Mouse (Mus musculus) ES-Bruce4 (cell line): ENCODE data around the gene Mfap3l. TPM values are rescaled to one million over a fixed set of nuclear protein-coding genes. Genes with fewer than 3 reads are reported as not detected.

ENCODE experiments used
- H3K27ac ChIP-seq: 2 replicates; pipeline ENCODE4 v1.5.1; 2012; ENCODE audit warnings: low read length, inconsistent platforms; ENCODE audit not compliant: insufficient read depth
- H3K27me3 ChIP-seq: 2 replicates; pipeline ENCODE4 v1.6.1; 2012; ENCODE audit warnings: mild to moderate bottlenecking, low read length, inconsistent platforms; ENCODE audit not compliant: control insufficient read depth, poor library complexity, insufficient read depth, severe bottlenecking
- H3K36me3 ChIP-seq: 2 replicates; pipeline ENCODE4 v1.6.1; 2012; ENCODE audit warnings: inconsistent platforms, mild to moderate bottlenecking, low read length, moderate library complexity; ENCODE audit not compliant: control insufficient read depth, poor library complexity, insufficient read depth, severe bottlenecking
- H3K4me1 ChIP-seq: one replicate; pipeline ENCODE4 v1.8.1; 2011; ENCODE audit warnings: low read length; ENCODE audit not compliant: control insufficient read depth, insufficient read depth
- H3K4me3 ChIP-seq: 2 replicates; pipeline ENCODE4 v1.5.1; 2011; ENCODE audit warnings: low read depth, mild to moderate bottlenecking, low read length
- H3K9ac ChIP-seq: 2 replicates; pipeline ENCODE4 v1.6.1; 2012; ENCODE audit warnings: low read depth, mild to moderate bottlenecking, inconsistent platforms; ENCODE audit not compliant: poor library complexity, severe bottlenecking
- H3K9me3 ChIP-seq: replicated peaks from 2 replicates; pipeline ENCODE4 v1.6.1; 2012; ENCODE audit warnings: mild to moderate bottlenecking, low read length, inconsistent platforms; ENCODE audit not compliant: control insufficient read depth, poor library complexity, insufficient read depth, severe bottlenecking
- CTCF ChIP-seq: IDR thresholded peaks from one replicate; pipeline ENCODE4 v1.8.1; 2011; ENCODE audit warnings: low read depth, low read length
- EP300 ChIP-seq: IDR thresholded peaks from 2 replicates; pipeline ENCODE4 v1.6.1; 2011; ENCODE audit warnings: low read depth, low read length; ENCODE audit not compliant: insufficient read depth
- POLR2A ChIP-seq: IDR thresholded peaks from one replicate; pipeline ENCODE4 v1.8.1; 2011; ENCODE audit warnings: low read length; ENCODE audit not compliant: insufficient read depth
- polyA plus RNA-seq: library from polyadenylated mRNA; stranded (reverse); fragments of >200 nt; gene quantifications from 2 replicates; pipeline ENCODE4 v1.2.4, GENCODE M21; 2011; ENCODE audit warnings: low read depth; ENCODE audit not compliant: missing spikeins, insufficient read depth, insufficient read length

The Mfap3l gene
- polyA plus RNA-seq, 1 experiment: 11.5 TPM

DNA sequence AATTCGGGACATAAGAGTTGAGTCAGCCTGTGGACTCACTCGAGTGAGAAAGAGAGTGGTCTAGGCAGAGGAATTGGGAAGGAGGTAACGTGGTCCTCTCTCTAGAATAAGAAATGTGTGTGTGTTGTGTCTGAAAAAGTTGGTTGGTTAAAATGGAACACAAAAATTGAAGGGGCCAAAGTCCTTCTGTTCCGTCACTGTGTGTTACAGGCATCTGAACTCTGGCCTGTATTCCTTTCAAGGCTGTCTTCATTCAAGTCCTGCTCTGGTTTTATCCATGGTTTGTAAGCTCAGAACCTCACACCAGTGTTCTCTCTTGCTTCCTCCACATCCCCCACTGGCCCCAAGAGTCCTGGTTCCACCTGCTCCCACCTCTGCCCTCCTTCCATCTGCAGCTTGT lies 33.2 kb downstream of the Mfap3l start:
- Histone ChIP-seq H3K36me3 (no peaks in the 10 kb centered on the region), H3K4me3 (no peak overlapping the region), H3K9me3 (0 out of 2 replicates have a peak, but pooled peaks cover 1% of the 10 kb centered on the region), H3K4me1 (no peaks in the 10 kb centered on the region), H3K27me3 (no peaks in the 10 kb centered on the region), H3K9ac (no peak overlapping the region), H3K27ac (no peak overlapping the region)
- TF ChIP-seq POLR2A: no peak
- TF ChIP-seq EP300: no peak
- TF ChIP-seq CTCF: no peak

DNA sequence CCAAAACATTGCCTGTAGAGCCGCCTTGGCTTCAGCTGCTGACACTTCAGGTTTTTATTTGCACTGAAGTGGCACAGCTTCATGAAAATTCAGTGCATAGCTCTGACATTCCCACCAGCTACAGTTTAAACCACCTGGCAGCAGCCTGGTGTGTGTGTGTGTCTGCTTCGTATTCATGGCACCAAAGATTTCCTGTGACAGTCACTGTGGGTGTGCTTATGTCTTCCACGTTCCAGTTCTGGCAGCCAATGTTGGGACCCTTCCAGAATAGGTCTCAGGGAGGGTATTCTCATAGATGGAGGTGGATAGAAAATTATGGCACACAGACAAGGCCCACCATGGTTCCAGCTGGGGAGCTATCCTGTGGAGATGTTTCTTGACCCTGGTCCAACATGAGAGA lies 34.2 kb downstream of the Mfap3l start:
- H3K4me3 ChIP-seq: no peak overlapping the region
- H3K4me1 ChIP-seq: no peaks in the 10 kb centered on the region
- no peak overlapping the region for H3K9ac ChIP-seq
- TF ChIP-seq EP300 (no peak), CTCF (no peak), POLR2A (no peak)
- H3K36me3 ChIP-seq: no peaks in the 10 kb centered on the region
- H3K27me3 ChIP-seq: no peaks in the 10 kb centered on the region
- no peak overlapping the region for H3K27ac ChIP-seq
- 0 out of 2 replicates have a peak, but pooled peaks cover 3% of the 10 kb centered on the region for H3K9me3 ChIP-seq

DNA sequence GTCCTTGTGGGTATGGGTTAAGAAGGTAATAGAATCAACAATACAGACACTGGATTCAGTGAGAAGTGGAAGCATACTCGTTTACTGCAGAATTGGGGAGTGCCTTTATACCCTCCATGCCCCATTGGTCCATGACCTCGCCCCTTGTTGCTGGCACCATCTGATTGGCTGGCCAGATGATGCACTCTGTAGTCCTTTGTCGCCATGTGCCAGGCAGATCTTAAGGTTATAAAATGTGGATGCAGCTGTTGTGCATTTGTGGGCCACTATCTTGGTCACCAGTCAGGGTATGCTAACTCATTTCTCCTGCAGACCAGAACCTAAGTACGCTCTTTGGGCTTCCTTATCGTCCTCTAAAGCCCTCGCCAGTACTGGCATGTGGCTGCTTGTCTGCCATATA lies 46.0 kb downstream of the Mfap3l start:
- Histone ChIP-seq H3K27me3 (no peaks in the 10 kb centered on the region), H3K9ac (no peak overlapping the region), H3K4me1 (no peaks in the 10 kb centered on the region), H3K27ac (no peak overlapping the region), H3K36me3 (no peaks in the 10 kb centered on the region), H3K9me3 (peaks cover 2% of the 10 kb centered on the region), H3K4me3 (no peak overlapping the region)
- TF ChIP-seq EP300 (no peak), CTCF (no peak), POLR2A (no peak)

DNA sequence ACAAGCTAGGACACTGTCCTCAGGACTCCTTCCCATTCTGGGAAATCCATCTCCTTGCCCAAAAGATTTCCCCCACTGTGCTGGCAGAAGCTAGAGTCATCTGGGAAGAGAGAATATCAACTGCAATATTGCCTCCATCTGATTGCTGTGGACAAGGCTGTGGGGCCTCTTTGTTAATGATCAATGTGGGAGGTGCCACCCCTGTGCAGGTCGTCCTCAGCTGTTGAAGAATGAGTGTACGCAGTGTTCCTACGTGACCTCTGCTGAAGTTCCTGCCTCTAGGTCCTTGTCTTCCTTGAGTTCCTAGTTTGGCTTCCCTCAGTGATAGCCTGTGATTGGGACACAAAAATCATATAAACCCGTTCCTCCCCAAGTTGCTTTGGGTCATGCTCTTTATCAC lies 49.2 kb downstream of the Mfap3l start:
- Histone ChIP-seq H3K4me3 (no peak overlapping the region), H3K9ac (no peak overlapping the region), H3K27ac (no peak overlapping the region), H3K4me1 (no peaks in the 10 kb centered on the region), H3K27me3 (no peaks in the 10 kb centered on the region), H3K9me3 (peaks cover 9% of the 10 kb centered on the region), H3K36me3 (no peaks in the 10 kb centered on the region)
- TF ChIP-seq POLR2A (no peak), EP300 (no peak), CTCF (no peak)

DNA sequence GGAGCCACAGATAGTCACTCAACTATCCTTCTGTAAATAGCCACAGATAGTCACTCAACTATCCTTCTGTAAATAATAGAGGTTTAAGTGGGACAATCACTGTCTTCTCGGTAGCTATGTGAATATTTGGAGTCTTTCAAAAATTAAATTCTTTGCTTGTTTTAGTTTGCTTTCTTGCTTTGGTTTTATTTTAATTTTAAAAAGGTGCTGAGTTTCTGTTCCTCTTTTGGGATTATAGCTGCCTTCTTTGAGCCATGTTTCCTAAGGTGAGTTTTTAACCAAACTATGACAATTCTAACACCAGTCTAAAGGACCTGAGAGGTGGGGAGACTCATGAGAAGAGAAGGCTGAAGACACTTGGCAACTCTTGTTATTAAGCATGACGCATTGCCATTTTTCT lies 49.7 kb downstream of the Mfap3l start:
- no peak overlapping the region for H3K27ac ChIP-seq
- H3K27me3 ChIP-seq: no peaks in the 10 kb centered on the region
- no peak overlapping the region for H3K4me3 ChIP-seq
- H3K36me3 ChIP-seq: no peaks in the 10 kb centered on the region
- TF ChIP-seq POLR2A (no peak), CTCF (no peak), EP300 (no peak)
- peaks cover 9% of the 10 kb centered on the region for H3K9me3 ChIP-seq
- H3K9ac ChIP-seq: no peak overlapping the region
- H3K4me1 ChIP-seq: no peaks in the 10 kb centered on the region

DNA sequence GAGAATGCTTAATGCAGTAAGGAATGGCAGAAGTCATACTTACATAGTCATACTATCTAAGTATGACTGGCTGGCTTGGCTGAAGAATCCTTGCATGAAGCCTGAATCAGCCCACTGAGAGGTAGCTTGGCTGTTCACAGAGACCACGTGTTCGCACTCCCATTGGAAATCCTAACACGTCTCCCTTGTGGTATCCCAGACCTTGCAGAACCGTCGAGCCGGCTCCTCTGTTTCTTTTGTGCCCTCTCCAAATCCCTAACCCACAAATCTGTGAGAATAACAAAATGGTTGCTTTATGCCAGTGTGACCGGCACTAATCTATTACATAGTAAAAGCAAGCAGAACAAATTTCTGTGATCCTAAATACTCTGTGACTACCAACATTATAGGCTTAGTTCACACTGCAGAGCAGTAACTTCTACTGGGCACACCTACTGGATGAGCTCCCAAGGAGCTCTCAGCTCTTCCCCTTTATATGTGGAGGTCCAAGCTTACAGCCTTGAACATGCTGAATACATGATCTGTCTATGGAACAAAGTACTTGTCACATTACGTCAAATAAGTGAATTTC lies 79.0 kb downstream of the Mfap3l start:
- Histone ChIP-seq H3K9ac (no peak overlapping the region), H3K36me3 (no peaks in the 10 kb centered on the region; the same call in 1 of the 2 replicates), H3K9me3 (no peaks in the 10 kb centered on the region), H3K4me1 (no peaks in the 10 kb centered on the region), H3K27ac (no peak overlapping the region), H3K4me3 (no peak overlapping the region), H3K27me3 (no peaks in the 10 kb centered on the region; the same call in 1 of the 2 replicates)
- no peak for TF ChIP-seq EP300
- no peak for TF ChIP-seq CTCF
- TF ChIP-seq POLR2A: no peak
